Mouse (Mus musculus) bone marrow, adult 2 months (tissue): ENCODE data around the gene Ddx18.

Experiments used
- CTCF ChIP-seq: fragments of 200-500 bp; IDR thresholded peaks from 2 replicates; pipeline ENCODE4 v1.5.1; 2011; ENCODE audit warnings: low read length, control low read depth; ENCODE audit not compliant: control insufficient read depth, insufficient read depth
- POLR2A ChIP-seq: fragments of 200-500 bp; IDR thresholded peaks from 2 replicates; pipeline ENCODE4 v1.6.1; 2011; ENCODE audit warnings: low read depth, mild to moderate bottlenecking, control low read depth, low read length, borderline replicate concordance; ENCODE audit not compliant: control insufficient read depth

- TF ChIP-seq POLR2A (no peak), CTCF (no peak)
Measured at GRCm38 (mm10) chr1:121510420-121511140, 57.2 kb downstream of the Ddx18 start.
